Mouse (Mus musculus) activated CD4-positive, CD25-positive, alpha-beta regulatory T cell, adult 4 months (primary cell): Measurements from ENCODE around the gene Kctd19. TPM values are rescaled to one million over a fixed set of nuclear protein-coding genes. Genes with fewer than 3 reads are reported as not detected.

ENCODE experiments used
- ATAC-seq: one replicate; pipeline ENCODE4 v1.8.0; 2017
- polyA plus RNA-seq, 2 experiments: library from polyadenylated mRNA; unstranded; fragments of 100-300 nt; shearing (Covaris generic); gene quantifications; one replicate each; pipeline ENCODE4 v1.2.1; 2017

The Kctd19 gene
- not detected for polyA plus RNA-seq

GRCm38 (mm10) chr8:105413391-105413790, at the start of gene Kctd19, which contains the start of gene Lrrc36:
Kctd19 (minus strand) TSS chr8:105413502.
Lrrc36 (plus strand) TSS chr8:105413571.
- no peak for ATAC-seq

GRCm38 (mm10) chr8:105461085-105461803, 47.9 kb upstream of the Kctd19 start:
- ATAC-seq = no peak

- ATAC-seq = no peak
Measured at GRCm38 (mm10) chr8:105455218-105455617, 41.9 kb upstream of the Kctd19 start.

GRCm38 (mm10) chr8:105454088-105454487, 40.8 kb upstream of the Kctd19 start:
- ATAC-seq = no peak

GRCm38 (mm10) chr8:105453296-105453695, 40.0 kb upstream of the Kctd19 start:
- no peak for ATAC-seq

GRCm38 (mm10) chr8:105451903-105452603, 38.8 kb upstream of the Kctd19 start:
- no peak for ATAC-seq

GRCm38 (mm10) chr8:105450977-105451376, 37.7 kb upstream of the Kctd19 start:
- ATAC-seq = no peak

- ATAC-seq = no peak
Measured at GRCm38 (mm10) chr8:105448596-105448995, 35.3 kb upstream of the Kctd19 start.

GRCm38 (mm10) chr8:105448188-105448587, 34.9 kb upstream of the Kctd19 start:
- no peak for ATAC-seq

- ATAC-seq = no peak
Measured at GRCm38 (mm10) chr8:105446127-105446552, 32.8 kb upstream of the Kctd19 start.

- no peak for ATAC-seq
Measured at GRCm38 (mm10) chr8:105445296-105446126, 32.2 kb upstream of the Kctd19 start.

GRCm38 (mm10) chr8:105442661-105443060, 29.4 kb upstream of the Kctd19 start:
- no peak for ATAC-seq

GRCm38 (mm10) chr8:105441433-105441832, 28.1 kb upstream of the Kctd19 start:
- ATAC-seq = no peak

- no peak for ATAC-seq
Measured at GRCm38 (mm10) chr8:105438865-105439264, 25.6 kb upstream of the Kctd19 start.

- no peak for ATAC-seq
Measured at GRCm38 (mm10) chr8:105437078-105437748, 23.9 kb upstream of the Kctd19 start.

GRCm38 (mm10) chr8:105436218-105436617, 22.9 kb upstream of the Kctd19 start:
- no peak for ATAC-seq

- ATAC-seq = no peak
Measured at GRCm38 (mm10) chr8:105434136-105434535, 20.8 kb upstream of the Kctd19 start.

- ATAC-seq = no peak
Measured at GRCm38 (mm10) chr8:105433511-105433910, 20.2 kb upstream of the Kctd19 start.

- ATAC-seq = no peak
Measured at GRCm38 (mm10) chr8:105433021-105433420, 19.7 kb upstream of the Kctd19 start.

GRCm38 (mm10) chr8:105431743-105432515, 18.6 kb upstream of the Kctd19 start:
- no peak for ATAC-seq

GRCm38 (mm10) chr8:105426878-105427277, 13.6 kb upstream of the Kctd19 start:
- no peak for ATAC-seq

- no peak for ATAC-seq
Measured at GRCm38 (mm10) chr8:105422006-105422405, 8.7 kb upstream of the Kctd19 start.
